Mouse (Mus musculus) myocyte (in vitro differentiated cells): ENCODE results near the gene St3gal3.

Experiments
- E2F4 ChIP-seq: IDR thresholded peaks from one replicate; pipeline ENCODE4 v1.6.1; 2011; ENCODE audit warnings: mild to moderate bottlenecking, control low read depth, moderate library complexity; ENCODE audit not compliant: insufficient read depth
- MYOG ChIP-seq, 3 experiments: IDR thresholded peaks; one replicate each; pipeline ENCODE4 v1.6.1; 2011; ENCODE audit warnings: control low read depth in 2 of 3, low read depth in 2 of 3, mild to moderate bottlenecking in 2 of 3; ENCODE audit not compliant: insufficient read length in 2 of 3, control insufficient read depth in 1 of 3, insufficient read depth in 1 of 3
- POLR2A ChIP-seq: IDR thresholded peaks from one replicate; pipeline ENCODE4 v1.6.1; 2011; ENCODE audit warnings: low read depth, mild to moderate bottlenecking, control low read depth, moderate library complexity; ENCODE audit not compliant: insufficient read length
- POLR2AphosphoS2 ChIP-seq: IDR thresholded peaks from one replicate; pipeline ENCODE4 v1.6.1; 2011; ENCODE audit warnings: low read depth, control low read depth; ENCODE audit not compliant: insufficient read length
- REST ChIP-seq: IDR thresholded peaks from one replicate; pipeline ENCODE4 v1.6.1; 2011; ENCODE audit warnings: mild to moderate bottlenecking, control low read depth, moderate library complexity; ENCODE audit not compliant: insufficient read depth, insufficient read length
- TCF3 ChIP-seq: IDR thresholded peaks from one replicate; pipeline ENCODE4 v1.6.1; 2011; ENCODE audit warnings: low read depth, control low read depth; ENCODE audit not compliant: insufficient read length

- TF ChIP-seq POLR2A: no peak
- TF ChIP-seq E2F4: no peak
- no peak for TF ChIP-seq POLR2AphosphoS2
- TF ChIP-seq REST: no peak
- TF ChIP-seq MYOG (IDR thresholded peaks at IDR 0.05; ENCODE audit: control insufficient read depth in 1 of 3, insufficient read depth in 1 of 3, insufficient read length in 2 of 3, low read depth in 2 of 3): peak in 1 of 3 experiments; percentile 68
- no peak for TF ChIP-seq TCF3
Measured at GRCm38 (mm10) chr4:118103280-118103830, 31.4 kb downstream of the St3gal3 start.
